Mouse (Mus musculus): ENCODE measurements at regions not wholly inside any gene's neighbourhood (a gene's known extent, or its start where the extent isn't known, plus 50 kb on each side); places are given as distances from the start of the nearest gene placed in this dataset.
"Not testable (repeated sequence)": the region's sequence is repeated elsewhere in the genome, so short reads cannot be mapped to it uniquely, and the experiment has no call there.

GRCm38 (mm10) chr4:89621260-89621659, 58.0 kb upstream of the Dmrta1 start:
- no peak for DNase-seq

DNA sequence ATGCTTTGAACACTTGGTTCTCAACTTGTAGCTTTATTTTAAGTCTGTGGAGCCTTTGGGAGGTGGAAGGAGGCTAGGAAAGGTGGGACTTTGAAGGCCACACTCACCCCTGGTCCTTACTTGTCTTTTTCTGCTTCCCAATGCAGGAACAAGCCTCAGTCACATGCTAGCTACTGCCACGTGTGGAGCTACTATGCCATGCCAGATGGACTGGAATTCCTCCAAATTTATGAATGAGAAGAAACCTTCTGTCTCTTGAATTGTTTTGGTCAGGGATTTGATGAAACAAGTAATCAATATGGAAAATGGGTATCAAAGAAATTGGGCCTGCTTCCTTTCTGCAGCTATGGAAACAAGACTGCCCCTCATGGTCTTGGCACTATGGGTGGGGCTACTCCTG, 74.5 kb upstream of the Dmrta1 start:
- DNase-seq, result no peak

DNA sequence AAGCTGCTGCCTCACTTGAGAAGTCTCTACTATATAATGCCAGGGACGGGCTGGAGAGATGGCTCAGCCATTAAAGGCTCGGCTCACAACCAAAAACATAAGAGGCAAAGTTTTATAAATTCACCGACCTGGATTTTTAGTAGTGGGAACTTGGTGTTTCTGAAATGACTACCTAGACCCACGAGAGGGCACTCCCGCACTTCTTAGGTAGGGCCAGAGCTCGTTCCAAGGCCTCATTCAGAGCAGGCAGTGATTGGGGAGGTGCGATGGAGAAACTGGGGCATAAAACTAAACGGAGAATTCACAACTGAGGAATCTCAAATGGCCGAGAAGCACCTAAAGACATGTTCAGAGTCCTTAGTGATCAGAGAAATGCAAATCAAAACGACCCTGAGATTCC, 103.7 kb upstream of the Dmrta1 start:
- DNase-seq, result peak; percentile 16 to 19

DNA sequence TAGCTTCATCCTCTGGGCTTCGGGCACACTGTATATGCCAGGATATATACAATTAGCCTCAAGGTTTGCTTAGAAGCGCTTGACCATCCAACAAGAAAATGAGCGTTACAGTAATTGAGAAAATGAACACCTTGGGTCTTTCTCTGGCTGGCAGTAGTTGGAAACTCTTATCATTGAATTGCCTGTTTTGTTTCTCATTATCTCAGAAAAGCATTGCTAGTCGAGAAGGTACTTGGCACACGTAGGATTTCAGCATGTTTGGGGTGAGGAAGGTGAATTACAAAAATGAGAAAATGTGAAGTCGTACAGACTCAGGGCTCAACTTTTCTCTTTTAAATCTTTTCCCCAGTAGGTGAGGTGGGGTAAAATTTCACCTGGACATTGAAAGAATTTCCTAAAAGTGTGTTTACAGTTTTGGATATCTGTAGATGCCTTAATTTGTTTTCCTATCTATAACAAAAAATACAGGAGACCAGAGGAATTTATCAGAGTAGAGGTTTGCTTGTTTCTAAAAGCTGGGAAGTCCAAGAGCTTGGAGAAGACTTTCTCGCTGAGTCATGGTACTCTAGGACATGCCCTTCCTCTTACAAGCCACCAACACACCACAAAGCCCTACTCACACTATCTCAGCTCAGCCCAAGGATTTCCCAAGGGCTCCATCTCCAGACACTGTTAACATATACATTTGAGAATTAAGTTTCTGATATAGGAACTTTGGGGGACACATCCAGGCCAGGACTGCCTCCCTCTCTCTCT, 124.3 kb upstream of the Dmrta1 start:
- DNase-seq, result no peak

GRCm38 (mm10) chr4:89552556-89552955, 126.7 kb upstream of the Dmrta1 start:
- no peak for DNase-seq

DNA sequence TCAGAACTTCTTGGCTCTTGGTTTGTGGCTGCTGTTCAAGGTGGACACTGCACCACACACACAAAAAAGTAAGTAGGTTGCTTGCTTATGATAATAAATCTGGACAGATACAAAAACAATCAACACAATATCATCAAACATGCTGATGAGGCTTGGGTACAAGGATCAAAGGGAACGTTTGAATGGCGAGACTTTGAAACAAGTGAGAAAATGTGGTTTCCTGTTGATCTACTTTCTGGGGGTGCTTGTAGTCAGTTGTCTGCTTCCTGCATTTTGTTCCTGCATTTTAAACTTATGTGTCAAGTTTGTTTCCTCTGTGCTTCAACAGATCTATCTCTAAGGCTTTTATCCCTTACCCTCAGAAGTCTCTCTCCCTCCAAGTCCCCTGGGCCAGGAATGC, 128.7 kb upstream of the Dmrta1 start:
- no peak for DNase-seq

DNA sequence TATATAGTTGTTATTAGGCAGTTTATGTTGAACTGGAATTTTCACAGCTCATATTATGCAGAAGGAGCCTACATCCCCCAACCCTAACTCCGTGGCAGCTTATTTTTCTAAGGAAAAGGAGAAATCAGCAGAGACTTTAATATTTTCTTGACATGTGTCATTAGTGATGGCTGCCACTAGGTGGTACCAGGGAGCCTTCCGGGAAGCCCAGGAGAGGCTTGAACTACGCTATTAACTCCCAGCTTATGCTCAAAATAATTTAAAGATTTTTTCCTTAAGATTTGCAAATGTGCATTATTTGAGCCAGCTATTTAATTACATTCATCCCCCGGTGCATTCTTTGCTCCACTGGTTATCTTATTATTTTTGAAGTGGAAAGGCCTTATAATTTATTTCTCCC, 146.8 kb upstream of the Dmrta1 start:
- peak; percentile 30 to 40 for DNase-seq

GRCm38 (mm10) chr4:89530050-89530911, 149.0 kb upstream of the Dmrta1 start:
- DNase-seq, result no peak

- no peak for DNase-seq
These were observed 151.3 kb upstream of the Dmrta1 start for GRCm38 (mm10) chr4:89527966-89528365.

DNA sequence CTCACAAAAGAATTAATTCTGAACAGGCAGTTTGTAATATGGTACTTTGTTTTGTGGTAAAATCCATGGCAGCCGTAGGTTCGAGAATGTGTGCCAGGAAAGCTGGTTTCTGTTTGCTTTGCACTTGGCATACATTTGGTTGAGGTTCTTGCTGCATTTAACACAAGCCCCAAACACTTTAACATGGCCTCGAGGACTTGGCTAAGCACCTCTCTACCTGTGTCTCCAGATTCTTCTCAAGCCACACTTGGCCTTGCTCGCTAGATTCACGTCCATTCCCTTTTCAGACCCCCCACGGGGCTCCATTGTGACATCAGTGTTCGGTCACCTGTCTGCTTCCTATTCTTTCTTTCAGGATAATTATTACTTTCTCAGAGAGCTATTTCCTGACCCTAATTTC, 151.9 kb upstream of the Dmrta1 start:
- DNase-seq, result no peak

DNA sequence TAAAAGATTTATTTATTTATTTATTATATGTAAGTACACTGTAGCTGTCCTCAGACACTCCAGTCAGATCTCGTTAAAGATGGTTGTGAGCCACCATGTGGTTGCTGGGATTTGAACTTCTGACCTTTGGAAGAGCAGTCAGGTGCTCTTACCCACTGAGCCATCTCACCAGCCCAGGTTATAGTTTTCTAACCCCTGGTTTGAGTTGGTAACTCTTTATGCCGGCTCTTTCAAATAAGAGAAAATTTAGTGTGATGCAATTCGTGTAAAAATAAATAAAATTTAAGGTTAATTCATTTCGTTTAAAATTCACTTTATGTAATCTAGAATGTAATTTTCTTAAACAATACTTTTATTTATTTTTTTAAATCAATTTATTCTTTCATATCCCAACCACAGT, 153.7 kb upstream of the Dmrta1 start:
- not testable (repeated sequence) for DNase-seq

DNA sequence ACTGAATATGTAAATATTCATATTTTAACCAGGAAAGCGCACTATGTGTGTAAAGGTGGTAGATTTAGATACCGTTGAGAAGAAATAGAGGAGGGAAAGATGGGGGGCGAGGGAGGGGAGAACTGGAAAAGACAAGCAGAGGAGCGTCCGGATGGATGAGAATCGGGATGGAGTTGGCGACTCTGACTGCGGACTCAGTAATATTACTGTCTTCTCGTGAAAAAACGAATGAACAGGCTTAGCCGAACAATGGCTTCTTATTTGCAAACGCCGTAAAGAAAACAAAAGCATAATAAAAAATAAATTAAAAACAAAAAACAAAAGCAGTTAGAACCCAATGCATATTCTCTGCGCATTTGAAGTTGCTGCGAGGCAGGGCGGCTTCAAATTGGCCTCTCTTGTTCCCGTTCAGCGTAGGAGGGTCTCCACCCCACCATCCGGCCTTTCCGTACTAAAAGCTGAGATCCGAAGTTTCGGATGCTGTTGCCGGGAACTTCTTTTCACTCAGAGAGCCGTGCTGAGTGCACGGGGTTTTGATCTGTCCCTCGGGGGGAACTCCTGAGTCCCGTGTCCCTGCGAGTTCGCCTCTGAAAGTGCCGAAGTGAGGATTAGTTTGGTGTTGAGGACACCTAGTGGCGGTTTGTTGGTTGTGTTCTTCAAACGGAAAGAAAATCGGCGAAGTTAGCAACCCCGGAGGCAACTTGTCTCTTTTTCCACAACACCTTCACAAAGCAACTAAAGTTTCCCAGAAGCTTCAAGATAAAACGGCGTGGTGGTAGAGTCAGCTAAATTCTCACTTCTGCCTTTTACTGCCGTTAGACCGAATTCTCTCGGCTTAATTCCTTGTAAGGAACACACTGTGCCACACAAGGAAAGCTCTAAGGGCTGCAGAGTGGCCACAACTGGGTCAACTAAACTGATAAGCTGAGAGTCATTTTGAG, 154.7 kb upstream of the Dmrta1 start:
- DNase-seq, result peak; percentile 42 to 64

- DNase-seq, result no peak
These were observed 155.6 kb upstream of the Dmrta1 start for GRCm38 (mm10) chr4:89523423-89524259.

GRCm38 (mm10) chr4:89518027-89518426, 161.2 kb upstream of the Dmrta1 start:
- DNase-seq, result no peak

DNA sequence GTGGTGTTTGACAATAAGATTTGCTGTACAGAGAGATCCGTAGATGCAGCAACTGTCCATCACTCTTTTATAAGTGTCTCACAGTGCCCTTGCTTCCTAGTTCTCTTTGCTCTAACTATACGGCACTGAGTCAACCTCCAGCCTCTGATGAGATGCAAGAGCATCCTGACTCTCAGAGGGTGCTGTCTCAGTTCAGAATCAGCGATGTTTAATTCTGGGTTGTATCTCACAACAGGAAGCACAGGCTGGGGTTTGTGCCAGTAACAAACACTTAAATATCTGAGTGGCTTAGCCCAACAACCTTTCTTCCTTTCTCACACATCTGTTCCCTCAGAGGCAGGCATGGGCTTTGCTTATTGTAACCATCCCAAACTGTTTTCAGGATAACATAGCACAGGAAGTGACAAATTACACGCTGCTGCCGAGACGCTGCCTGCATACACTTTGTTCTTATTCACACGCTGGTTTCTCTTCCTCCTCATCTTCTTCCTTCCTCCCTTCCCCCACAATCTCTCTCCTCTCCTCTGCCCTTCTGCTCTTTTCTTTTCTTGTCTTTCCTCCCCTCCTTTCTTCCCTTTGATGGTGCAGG, 163.3 kb upstream of the Dmrta1 start:
- no peak for DNase-seq

- no peak for DNase-seq
These were observed 164.3 kb upstream of the Dmrta1 start for GRCm38 (mm10) chr4:89514981-89515380.

GRCm38 (mm10) chr4:89510593-89510992, 168.6 kb upstream of the Dmrta1 start:
- DNase-seq, result no peak

DNA sequence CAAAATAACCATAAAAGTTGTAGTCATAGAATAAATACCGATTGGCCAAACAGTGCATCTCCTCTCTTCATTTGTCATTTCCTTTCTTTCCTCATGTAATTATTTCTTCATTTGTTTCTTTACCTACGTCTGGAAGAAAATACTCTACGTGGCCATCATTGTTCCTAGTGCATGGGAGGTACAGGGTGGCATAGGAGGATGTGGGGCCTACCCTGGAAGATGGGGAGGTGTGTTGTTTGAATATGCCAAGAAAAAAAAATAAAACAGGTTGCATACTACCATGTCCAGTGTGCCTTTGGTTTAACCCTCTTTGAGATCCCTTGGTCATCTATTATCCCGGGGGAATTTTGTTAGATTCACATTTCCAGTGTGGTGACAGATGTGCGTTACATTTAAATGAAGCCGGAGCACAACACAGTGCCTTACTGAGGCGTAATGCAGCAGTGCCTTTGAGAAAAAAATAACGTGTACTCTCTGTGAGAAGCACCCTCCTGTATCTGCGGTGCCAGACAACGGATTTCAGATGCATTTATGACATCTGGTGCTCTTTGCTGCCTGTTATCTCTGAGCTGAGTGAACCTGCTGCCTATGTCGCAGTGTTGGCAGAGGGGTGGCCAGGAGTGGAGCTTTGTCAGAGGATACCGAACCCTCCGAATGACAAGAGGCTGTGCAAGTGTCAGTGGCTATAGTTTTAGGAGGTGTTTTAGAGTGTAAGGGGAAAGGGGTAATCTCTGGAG, 169.4 kb upstream of the Dmrta1 start:
- no peak for DNase-seq

DNA sequence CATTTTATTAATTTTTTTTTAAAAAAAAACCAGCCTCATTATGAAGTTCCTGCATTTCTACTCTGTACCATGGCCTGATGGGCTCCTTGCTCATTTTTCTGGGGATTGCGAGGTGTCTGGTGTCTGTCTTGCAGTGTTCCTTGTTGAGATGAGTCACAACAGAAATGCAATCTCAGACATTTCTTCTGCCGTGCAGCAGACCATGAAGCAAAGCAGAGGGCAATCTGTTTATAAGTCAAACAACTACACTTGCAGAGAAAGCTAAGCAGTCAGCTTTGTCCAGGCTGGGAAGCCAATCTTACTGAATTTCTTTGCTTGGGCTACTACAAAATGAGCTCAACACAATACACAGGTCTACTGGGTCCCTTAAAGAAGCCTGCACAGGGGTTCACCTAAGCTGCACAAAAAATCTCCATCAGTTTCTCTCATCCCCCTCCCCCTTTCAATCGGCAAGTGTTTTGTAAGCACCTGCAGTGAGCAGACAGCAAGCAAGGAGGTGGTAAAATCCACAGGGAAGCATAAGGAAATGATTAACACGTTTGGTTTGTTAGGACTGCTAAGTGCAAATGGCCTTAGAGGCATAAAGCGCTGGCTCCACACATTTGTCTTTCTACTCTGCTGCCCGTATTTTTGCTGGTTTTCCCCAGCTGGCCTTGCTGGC, 171.0 kb upstream of the Dmrta1 start:
- DNase-seq, result no peak

GRCm38 (mm10) chr4:89505368-89505819, 173.8 kb upstream of the Dmrta1 start:
- no peak for DNase-seq
